In the genomic region with DNA sequence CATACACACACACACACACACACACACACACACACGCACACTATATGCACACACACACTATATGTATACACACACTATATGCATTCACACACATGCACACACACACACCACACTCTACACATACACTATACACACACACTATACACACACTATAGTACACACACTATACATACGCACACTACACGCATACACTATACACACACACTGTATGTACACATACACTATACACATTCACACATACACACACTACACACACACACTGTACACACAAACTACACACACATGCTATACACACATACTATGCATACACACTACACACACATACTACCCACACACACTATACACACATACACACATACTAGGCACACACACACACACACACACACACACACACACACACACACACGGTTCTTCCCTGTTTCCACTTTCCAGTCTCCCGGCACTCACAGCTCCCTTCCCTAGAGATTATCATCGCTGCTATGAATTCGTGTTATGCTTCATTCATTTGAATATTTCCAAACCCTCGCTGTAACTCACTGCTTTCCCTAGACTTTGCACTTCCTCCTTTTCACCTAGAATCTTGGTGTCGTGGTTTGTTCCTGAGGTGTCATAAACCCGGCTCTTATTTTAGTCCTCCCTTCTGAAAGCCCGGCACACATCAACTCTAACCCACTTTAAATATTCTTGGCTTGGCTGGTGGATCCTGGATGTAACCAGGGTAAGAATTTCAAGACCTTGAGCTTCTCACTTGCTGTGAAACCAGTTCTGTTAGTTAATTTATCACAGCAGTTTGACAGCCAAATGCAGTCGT, we compare ENCODE assay signal across 10 mouse cellular contexts. TPM values are rescaled to one million over a fixed set of nuclear protein-coding genes. Genes with fewer than 3 reads are reported as not detected.
A peak's percentile ranks its signal among the peaks of the same experiment; 100 is the strongest.
DNase-seq lines count a peak whose midpoint lies in the region; ATAC-seq and TF ChIP-seq lines count a peak whose summit lies in the region.
"Had no signal": no experiment of that assay in that cellular context is flagged by ENCODE, and none has a peak within 500 bp of the region (broad histone marks: within the 10 kb centered on the region; RNA-seq: fewer than 3 reads in every experiment).

No protein-coding gene starts in this region.

- H3K4me1 ChIP-seq in forebrain, embryonic 15.5 days = peaks cover 14% of the 10 kb centered on the region
- H3K4me1 ChIP-seq in forebrain, embryonic 16.5 days (replicated peaks; ENCODE audit: control insufficient read depth, insufficient read depth, low read length) = peaks cover 17% of the 10 kb centered on the region
- peaks cover 26% of the 10 kb centered on the region for H3K4me1 ChIP-seq in limb, embryonic 11.5 days (ENCODE audit: control insufficient read depth, insufficient read depth, low read length)
- H3K4me1 ChIP-seq in limb, embryonic 10.5 days = peaks cover 52% of the 10 kb centered on the region
- H3K4me1 ChIP-seq in small intestine, adult 2 months (ENCODE audit: control insufficient read depth, insufficient read depth, insufficient read length, low read length) = peaks cover 8% of the 10 kb centered on the region

- DNase-seq in limb, embryonic 11.5 days (ENCODE audit: low spot score) = no peak
- no peak for DNase-seq in limb, embryonic 10.5 days (ENCODE audit: low spot score)
- no peak for DNase-seq in testis, postnatal 14 days (ENCODE audit: low spot score)
- no peak for DNase-seq in adrenal gland, postnatal 10 days
- DNase-seq: liver, embryonic 13.5 days had no signal

- H3K27me3 ChIP-seq in forebrain, embryonic 15.5 days = no peaks in the 10 kb centered on the region
- no peaks in the 10 kb centered on the region for H3K27me3 ChIP-seq in forebrain, embryonic 16.5 days (replicated peaks; ENCODE audit: control insufficient read depth, insufficient read depth, low read length)
- H3K27me3 ChIP-seq in limb, embryonic 11.5 days (ENCODE audit: control insufficient read depth, insufficient read depth, low read length) = no peaks in the 10 kb centered on the region
- H3K27me3 ChIP-seq in limb, embryonic 10.5 days (ENCODE audit: low read depth, poor library complexity, severe bottlenecking) = no peaks in the 10 kb centered on the region
- H3K27me3 ChIP-seq in small intestine, adult 2 months (ENCODE audit: control insufficient read depth, insufficient read depth, low read length) = no peaks in the 10 kb centered on the region

- no peak overlapping the region for H3K4me2 ChIP-seq in forebrain, embryonic 15.5 days (replicated peaks)
- H3K4me2 ChIP-seq in forebrain, embryonic 16.5 days (ENCODE audit: low read length) = no peak overlapping the region
- H3K4me2 ChIP-seq in limb, embryonic 11.5 days (ENCODE audit: low read depth, severe bottlenecking) = no peak overlapping the region
- H3K4me2 ChIP-seq: liver, embryonic 13.5 days had no signal

- no peak for TF ChIP-seq CTCF in small intestine, adult 2 months (IDR thresholded peaks at IDR 0.05; ENCODE audit: extremely low read depth, insufficient read length, insufficient replicate concordance, low read depth, low read length)

- no peaks in the 10 kb centered on the region for H3K36me3 ChIP-seq in forebrain, embryonic 15.5 days
- H3K36me3 ChIP-seq in forebrain, embryonic 16.5 days (ENCODE audit: control insufficient read depth, insufficient read depth) = no peaks in the 10 kb centered on the region
- H3K36me3 ChIP-seq in limb, embryonic 11.5 days (ENCODE audit: control insufficient read depth, insufficient read depth, low read length) = no peaks in the 10 kb centered on the region
- H3K36me3 ChIP-seq in limb, embryonic 10.5 days = peaks cover 10% of the 10 kb centered on the region; the same call in 1 of the 2 replicates
- H3K36me3 ChIP-seq in small intestine, adult 2 months (ENCODE audit: control insufficient read depth, insufficient read depth, low read length) = no peaks in the 10 kb centered on the region
- H3K36me3 ChIP-seq: liver, embryonic 13.5 days had no signal

- no peak overlapping the region for H3K9ac ChIP-seq in forebrain, embryonic 15.5 days (replicated peaks)
- no peak overlapping the region for H3K9ac ChIP-seq in forebrain, embryonic 16.5 days (replicated peaks; ENCODE audit: low read depth, low read length)
- no peak overlapping the region for H3K9ac ChIP-seq in limb, embryonic 11.5 days (ENCODE audit: low read length)
- H3K9ac ChIP-seq: liver, embryonic 13.5 days had no signal

- no peak overlapping the region for H3K27ac ChIP-seq in forebrain, embryonic 15.5 days (replicated peaks)
- H3K27ac ChIP-seq in forebrain, embryonic 16.5 days (ENCODE audit: low read length) = no peak overlapping the region
- peak overlapping the region; percentile 33; the same call in 1 of the 2 replicates for H3K27ac ChIP-seq in limb, embryonic 11.5 days (replicated peaks; ENCODE audit: low read depth, low read length)
- no peak overlapping the region for H3K27ac ChIP-seq in limb, embryonic 10.5 days
- H3K27ac ChIP-seq in small intestine, adult 2 months (ENCODE audit: insufficient read depth, low read depth, low read length) = peak overlapping the region; percentile 13; the same call in 1 of the 2 replicates
- H3K27ac ChIP-seq: liver, embryonic 13.5 days had no signal

- peak; percentile 67 for ATAC-seq in forebrain, embryonic 15.5 days (replicated peaks)
- ATAC-seq in forebrain, embryonic 16.5 days = no peak
- no peak for ATAC-seq in limb, embryonic 11.5 days (ENCODE audit: insufficient number of reproducible peaks, low FRiP score, low TSS enrichment, low read depth)
- peak; percentile 47 to 63 for ATAC-seq in hematopoietic stem cell, adult 5-6 weeks (replicated peaks in 1 of 2; ENCODE audit: insufficient read depth in 1 of 2, low FRiP score in 2 of 2, low TSS enrichment in 1 of 2, low read depth in 1 of 2, poor library complexity in 2 of 2, severe bottlenecking in 2 of 2)

- H3K9me3 ChIP-seq in forebrain, embryonic 15.5 days = no peaks in the 10 kb centered on the region
- H3K9me3 ChIP-seq in forebrain, embryonic 16.5 days (ENCODE audit: control insufficient read depth, low read length) = no peaks in the 10 kb centered on the region
- no peaks in the 10 kb centered on the region for H3K9me3 ChIP-seq in limb, embryonic 11.5 days (ENCODE audit: control insufficient read depth, low read length)
- no peaks in the 10 kb centered on the region for H3K9me3 ChIP-seq in limb, embryonic 10.5 days (replicated peaks)
- H3K9me3 ChIP-seq: liver, embryonic 13.5 days had no signal

- no peak overlapping the region for H3K4me3 ChIP-seq in forebrain, embryonic 15.5 days
- no peak overlapping the region for H3K4me3 ChIP-seq in forebrain, embryonic 16.5 days (replicated peaks; ENCODE audit: low read length)
- H3K4me3 ChIP-seq in limb, embryonic 11.5 days (ENCODE audit: low read depth, low read length) = no peak overlapping the region
- H3K4me3 ChIP-seq in limb, embryonic 10.5 days = no peak overlapping the region
- no peak overlapping the region for H3K4me3 ChIP-seq in small intestine, adult 2 months (ENCODE audit: low read depth, low read length)
- H3K4me3 ChIP-seq: liver, embryonic 13.5 days; myocyte had no signal

- 81% methylated on average over 12 of the region's 12 CpGs for WGBS in forebrain, embryonic 15.5 days
- WGBS in forebrain, embryonic 16.5 days = 77% methylated on average over 12 of the region's 12 CpGs
- WGBS in limb, embryonic 11.5 days = 57% methylated on average over 12 of the region's 12 CpGs
- WGBS in limb, embryonic 10.5 days = 71% methylated on average over 12 of the region's 12 CpGs
- 28% methylated on average over 12 of the region's 12 CpGs for WGBS in small intestine, adult 2 months

- no peak for TF ChIP-seq POLR2A in small intestine, adult 2 months (IDR thresholded peaks at IDR 0.05; ENCODE audit: low read depth, low read length)

RNA-seq across cellular contexts. Expression of gene Syne2, which starts 15.4 kb away (rescaled TPM):
- polyA plus RNA-seq in forebrain, embryonic 15.5 days (2015; fragmentation: Nextera tagmentation; extraction: Ambion mirVana) = 116 and 117 TPM in 2 replicates
- 107 and 110 TPM in 2 replicates for polyA plus RNA-seq in forebrain, embryonic 16.5 days (2015; fragmentation: Nextera tagmentation; extraction: Ambion mirVana)
- 96.6 and 100 TPM in 2 replicates for polyA plus RNA-seq in limb, embryonic 11.5 days (2014; fragmentation: Nextera tagmentation; extraction: Ambion mirVana)
- 89.8 and 113 TPM in 2 replicates for polyA plus RNA-seq in limb, embryonic 10.5 days (2016; fragmentation: Nextera tagmentation; extraction: Ambion mirVana)
- total RNA-seq in hematopoietic stem cell, adult 5-6 weeks (2017) = 30.6 and 41.3 TPM in 2 replicates
- polyA plus RNA-seq in small intestine, adult 2 months (2012; rRNA removed) = 15.6 and 39.8 TPM in 2 replicates
- total RNA-seq in adrenal gland, postnatal 10 days (2021) = 10 to 100 TPM; 46.8 to 78.3 TPM

Comparison
In these comparisons a context has a peak if more than half of its experiments do, and no peak if none do; other contexts are left out.
1. ATAC-seq: peak in forebrain, embryonic 15.5 days (single experiment) and hematopoietic stem cell, adult 5-6 weeks (2 of 2); none in forebrain, embryonic 16.5 days (single experiment) and limb, embryonic 11.5 days (single experiment).
2. H3K27ac ChIP-seq: peak in limb, embryonic 11.5 days (single experiment) and small intestine, adult 2 months (single experiment); none in forebrain, embryonic 15.5 days (single experiment), forebrain, embryonic 16.5 days (single experiment) and limb, embryonic 10.5 days (single experiment).